Mouse (Mus musculus) cerebellum, adult 2 months (tissue): ENCODE results near the gene Lamb3. TPM values are rescaled to one million over a fixed set of nuclear protein-coding genes. Genes with fewer than 3 reads are reported as not detected.

Source experiments
- DNase-seq, 2 experiments: peaks; one replicate each; pipeline ENCODE4 v3.0.0; 2021
- H3K27ac ChIP-seq: fragments of 200-500 bp; 2 replicates; pipeline ENCODE4 v1.5.1; 2012; ENCODE audit warnings: low read length, control low read depth, inconsistent platforms; ENCODE audit not compliant: insufficient read depth
- H3K27me3 ChIP-seq: fragments of 200-500 bp; 2 replicates; pipeline ENCODE4 v1.6.1; 2012; ENCODE audit warnings: inconsistent platforms, mild to moderate bottlenecking, low read length, moderate library complexity; ENCODE audit not compliant: control insufficient read depth, insufficient read depth
- H3K4me1 ChIP-seq: fragments of 200-500 bp; 2 replicates; pipeline ENCODE4 v1.6.1; 2011; ENCODE audit warnings: low read length; ENCODE audit not compliant: control insufficient read depth, insufficient read depth
- H3K4me3 ChIP-seq: fragments of 200-500 bp; replicated peaks from 2 replicates; pipeline ENCODE3; 2011; ENCODE audit warnings: mild to moderate bottlenecking, low read depth, low read length, control low read depth; ENCODE audit not compliant: insufficient read depth
- CTCF ChIP-seq: fragments of 200-500 bp; IDR thresholded peaks from 2 replicates; pipeline ENCODE4 v1.5.1; 2011; ENCODE audit warnings: low read depth, mild to moderate bottlenecking, control low read depth, low read length, moderate library complexity, borderline replicate concordance; ENCODE audit not compliant: insufficient read depth
- POLR2A ChIP-seq: fragments of 200-500 bp; IDR thresholded peaks from 2 replicates; pipeline ENCODE4 v1.6.1; 2011; ENCODE audit warnings: low read length, control low read depth, borderline replicate concordance; ENCODE audit not compliant: insufficient read depth
- WGBS: fragments of 180-500 bp; shearing (Covaris S2); methylation state at CpG from one replicate; pipeline ENCODE4 v1.1.7; 2018; 5-methylcytosine and 5-hydroxymethylcytosine counted together
- polyA plus RNA-seq: library from polyadenylated mRNA; depleted of rRNA; stranded (reverse); fragments of >200 nt; gene quantifications from 2 replicates; pipeline ENCODE4 v1.2.3, GENCODE M21; 2012

The Lamb3 gene
- polyA plus RNA-seq, 1 experiment = 3.9 TPM

- WGBS = 9% methylated on average over 6 of the region's 6 CpGs
Measured at GRCm38 (mm10) chr1:193317159-193317559, 109.7 kb downstream of the Lamb3 start.

GRCm38 (mm10) chr1:193319721-193320120, 112.2 kb downstream of the Lamb3 start:
- no peak for TF ChIP-seq POLR2A
- TF ChIP-seq CTCF = no peak
- no peak for DNase-seq
- no peak overlapping the region for H3K4me3 ChIP-seq
- 77% methylated on average over 3 of the region's 3 CpGs for WGBS
- no peaks in the 10 kb centered on the region for H3K27me3 ChIP-seq
- H3K27ac ChIP-seq = no peak overlapping the region
- peaks cover 23% of the 10 kb centered on the region for H3K4me1 ChIP-seq

More at GRCm38 (mm10) chr1:193317159-193317559, 109.7 kb downstream of the Lamb3 start:
- DNase-seq = peak; percentile 76 to 85
- H3K27ac ChIP-seq = peak overlapping the region; percentile 67
- TF ChIP-seq CTCF (no peak), POLR2A (no peak)
- H3K4me1 ChIP-seq = peaks cover 28% of the 10 kb centered on the region
- H3K4me3 ChIP-seq = no peak overlapping the region
- H3K27me3 ChIP-seq = no peaks in the 10 kb centered on the region

- DNase-seq = no peak
- no peak for TF ChIP-seq POLR2A
- Histone ChIP-seq H3K4me1 (peaks cover 16% of the 10 kb centered on the region), H3K4me3 (no peak overlapping the region), H3K27ac (no peak overlapping the region), H3K27me3 (no peaks in the 10 kb centered on the region)
- WGBS = 87% methylated on average over 8 of the region's 8 CpGs
Measured at GRCm38 (mm10) chr1:193320398-193320797, 112.9 kb downstream of the Lamb3 start.

DNA sequence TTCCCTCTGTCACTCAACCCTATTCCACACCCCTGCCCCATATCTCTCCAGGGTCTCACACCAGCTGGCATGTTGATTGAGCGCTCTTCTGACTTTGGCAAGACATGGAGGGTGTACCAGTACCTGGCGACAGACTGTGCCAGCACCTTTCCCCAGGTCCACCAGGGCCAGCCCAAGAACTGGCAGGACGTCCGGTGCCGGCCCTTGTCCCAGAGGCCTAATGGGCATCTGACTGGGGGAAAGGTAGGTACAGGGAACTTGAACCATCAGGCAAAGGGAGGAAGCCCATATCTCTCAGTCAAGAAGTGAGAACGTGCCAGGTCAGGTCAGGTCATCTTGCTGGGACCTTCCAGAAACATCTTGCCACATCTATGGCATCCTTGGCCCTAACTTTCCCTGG, 116.2 kb downstream of the Lamb3 start:
- Histone ChIP-seq H3K27ac (no peak overlapping the region), H3K4me3 (no peak overlapping the region), H3K27me3 (no peaks in the 10 kb centered on the region), H3K4me1 (no peaks in the 10 kb centered on the region)
- TF ChIP-seq CTCF = no peak
- TF ChIP-seq POLR2A = no peak
- WGBS = 93% methylated on average over 6 of the region's 6 CpGs
- DNase-seq = no peak

GRCm38 (mm10) chr1:193324224-193324623, 116.7 kb downstream of the Lamb3 start:
- no peaks in the 10 kb centered on the region for H3K27me3 ChIP-seq
- H3K4me1 ChIP-seq = no peaks in the 10 kb centered on the region
- WGBS = 68% methylated on average over 2 of the region's 2 CpGs
- H3K27ac ChIP-seq = no peak overlapping the region
- H3K4me3 ChIP-seq = no peak overlapping the region
- DNase-seq = peak in 1 of 2 experiments; percentile 43
- TF ChIP-seq POLR2A (no peak), CTCF (peak; percentile 74)

GRCm38 (mm10) chr1:193325891-193326290, 118.4 kb downstream of the Lamb3 start:
- 98% methylated on average over 6 of the region's 6 CpGs for WGBS
- no peak overlapping the region for H3K4me3 ChIP-seq
- H3K4me1 ChIP-seq = peaks cover 11% of the 10 kb centered on the region
- no peaks in the 10 kb centered on the region for H3K27me3 ChIP-seq
- DNase-seq = no peak
- no peak for TF ChIP-seq CTCF
- TF ChIP-seq POLR2A = no peak
- H3K27ac ChIP-seq = no peak overlapping the region

GRCm38 (mm10) chr1:193326456-193327145, 119.1 kb downstream of the Lamb3 start:
- TF ChIP-seq POLR2A = no peak
- 0 out of 2 replicates have a peak, but pooled peaks have one; percentile 23 for TF ChIP-seq CTCF
- peaks cover 18% of the 10 kb centered on the region for H3K4me1 ChIP-seq

DNA sequence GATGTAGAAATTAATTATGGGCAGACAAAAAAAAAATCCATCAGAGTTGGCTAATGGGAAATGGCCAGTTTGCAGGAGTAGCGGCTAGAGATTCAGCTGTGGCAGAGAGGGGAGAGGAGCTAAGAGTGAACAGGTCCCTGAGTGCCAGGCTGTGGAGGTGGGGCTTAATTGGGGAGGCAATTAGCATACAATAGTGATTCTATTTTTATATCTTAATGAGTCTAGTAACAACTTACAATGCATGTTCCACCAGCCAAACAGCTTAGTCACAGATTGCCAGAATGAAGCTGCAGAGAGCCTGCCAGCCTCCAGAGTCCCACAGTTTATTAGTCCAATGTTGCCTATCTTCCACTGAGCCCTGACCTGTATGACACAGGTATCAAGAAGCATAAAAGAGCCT, 119.7 kb downstream of the Lamb3 start:
- WGBS = 77% methylated on average over 1 of the region's 1 CpGs
- no peak for DNase-seq
- TF ChIP-seq CTCF (no peak), POLR2A (no peak)
- Histone ChIP-seq H3K27ac (no peak overlapping the region), H3K4me3 (no peak overlapping the region), H3K4me1 (peaks cover 24% of the 10 kb centered on the region), H3K27me3 (no peaks in the 10 kb centered on the region)

More at GRCm38 (mm10) chr1:193326456-193327145, 119.1 kb downstream of the Lamb3 start:
- WGBS = 88% methylated on average over 7 of the region's 7 CpGs
- Histone ChIP-seq H3K27ac (no peak overlapping the region), H3K27me3 (no peaks in the 10 kb centered on the region), H3K4me3 (no peak overlapping the region)
- no peak for DNase-seq

DNA sequence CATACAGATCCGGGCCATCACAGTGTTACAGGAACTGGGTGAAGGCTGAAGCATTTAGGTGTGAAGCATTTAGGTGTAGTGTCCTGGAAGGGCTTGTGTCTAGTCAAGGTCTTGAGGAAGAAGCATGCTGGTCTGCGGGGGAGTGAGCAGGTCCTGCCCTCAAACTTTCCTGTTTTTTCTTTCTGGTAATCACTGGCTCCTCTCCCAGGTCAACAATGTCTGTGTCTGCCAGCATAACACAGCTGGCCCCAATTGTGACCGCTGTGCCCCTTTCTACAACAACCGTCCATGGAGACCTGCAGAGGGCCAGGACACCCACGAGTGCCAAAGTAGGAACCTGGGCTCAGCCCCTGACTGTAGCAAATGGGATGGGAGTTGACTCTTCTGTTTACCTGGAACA, 120.2 kb downstream of the Lamb3 start:
- 74% methylated on average over 5 of the region's 5 CpGs for WGBS
- DNase-seq = no peak
- no peak for TF ChIP-seq POLR2A
- Histone ChIP-seq H3K4me1 (peaks cover 29% of the 10 kb centered on the region), H3K27me3 (no peaks in the 10 kb centered on the region), H3K4me3 (no peak overlapping the region), H3K27ac (no peak overlapping the region)
